Mouse (Mus musculus) forebrain, embryonic 14.5 days (tissue): Measurements from ENCODE around the gene Apln. TPM values are rescaled to one million over a fixed set of nuclear protein-coding genes. Genes with fewer than 3 reads are reported as not detected.
A peak's percentile ranks its signal among the peaks of the same experiment; 100 is the strongest.

Source experiments
- ATAC-seq: fragments of 200-750 bp; cut with Nextera tagmentation; 2 replicates; pipeline ENCODE4 v1.8.0; 2017; ENCODE audit warnings: mild to moderate bottlenecking, moderate library complexity
- DNase-seq: peaks from one replicate; pipeline ENCODE4 v3.0.0-alpha.2; 2015; ENCODE audit warnings: low spot score
- H3K27ac ChIP-seq: fragments of 300-500 bp; sonication (generic); 2 replicates; pipeline ENCODE4 v1.5.1; 2014; ENCODE audit warnings: low read depth, mild to moderate bottlenecking, control low read depth, low read length, moderate library complexity
- H3K27me3 ChIP-seq: fragments of 300-500 bp; sonication (generic); replicated peaks from 2 replicates; pipeline ENCODE4 v1.6.1; 2014; ENCODE audit warnings: low read length, control low read depth, mixed read lengths; ENCODE audit not compliant: control insufficient read depth, insufficient read depth
- H3K36me3 ChIP-seq: fragments of 300-500 bp; sonication (generic); 2 replicates; pipeline ENCODE4 v1.6.1; 2014; ENCODE audit warnings: low read length, control low read depth; ENCODE audit not compliant: control insufficient read depth, insufficient read depth
- H3K4me1 ChIP-seq: fragments of 300-500 bp; sonication (generic); 2 replicates; pipeline ENCODE4 v1.6.1; 2014; ENCODE audit warnings: antibody characterized with exemption, low read length, control low read depth; ENCODE audit not compliant: control insufficient read depth, insufficient read depth
- H3K4me2 ChIP-seq: fragments of 300-500 bp; sonication (generic); 2 replicates; pipeline ENCODE4 v1.6.1; 2014; ENCODE audit warnings: mild to moderate bottlenecking, control low read depth, low read length
- H3K4me3 ChIP-seq: fragments of 300-500 bp; sonication (generic); 2 replicates; pipeline ENCODE4 v1.5.1; 2014; ENCODE audit warnings: low read depth, low read length, control low read depth
- H3K9ac ChIP-seq: fragments of 300-500 bp; sonication (generic); 2 replicates; pipeline ENCODE4 v1.6.1; 2014; ENCODE audit warnings: mild to moderate bottlenecking, low read length, control low read depth, moderate library complexity
- H3K9me3 ChIP-seq: fragments of 300-500 bp; sonication (generic); replicated peaks from 2 replicates; pipeline ENCODE4 v1.6.1; 2016; ENCODE audit warnings: low read length, control low read depth, mixed read lengths; ENCODE audit not compliant: control insufficient read depth
- WGBS: fragments of 180-500 bp; shearing (Covaris S2); extraction: QIAGEN DNeasy Blood & Tissue Kit; methylation state at CpG from one replicate; pipeline ENCODE4 v1.1.7; 2014; 5-methylcytosine and 5-hydroxymethylcytosine counted together
- polyA plus RNA-seq: library from polyadenylated mRNA; unstranded; fragments of >200 nt; fragmentation: Nextera tagmentation; extraction: Ambion mirVana; gene quantifications from 2 replicates; pipeline ENCODE4 v1.2.1, GENCODE M21; 2014

Gene Apln
- polyA plus RNA-seq, 1 experiment from 2014 or later = 3.5 TPM

DNA sequence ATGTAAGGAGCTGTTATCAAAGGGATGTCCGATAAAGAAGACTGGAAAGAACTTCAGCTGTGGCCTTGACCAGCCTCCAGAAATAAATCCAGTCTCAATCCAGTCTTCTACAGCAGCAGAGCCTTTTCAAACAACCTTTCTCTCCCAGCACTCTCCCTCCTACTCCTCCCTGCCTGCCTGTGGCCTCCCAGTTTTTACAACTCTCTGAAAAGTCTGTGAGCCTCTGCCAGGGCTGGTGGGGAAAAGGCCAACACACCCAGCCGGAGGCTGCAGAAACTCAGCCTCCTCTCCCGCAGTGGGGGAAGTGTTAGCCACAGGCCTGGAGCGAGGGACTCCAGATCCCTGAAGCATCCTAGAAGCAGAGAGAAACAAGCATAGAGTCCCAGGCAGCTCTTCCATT lies 27.8 kb upstream of the Apln start:
- Histone ChIP-seq H3K4me3 (no peak overlapping the region), H3K27me3 (no peaks in the 10 kb centered on the region), H3K4me1 (no peaks in the 10 kb centered on the region), H3K9me3 (no peaks in the 10 kb centered on the region), H3K36me3 (no peaks in the 10 kb centered on the region), H3K27ac (no peak overlapping the region), H3K9ac (no peak overlapping the region), H3K4me2 (no peak overlapping the region)
- WGBS = 70% methylated on average over 4 of the region's 4 CpGs
- no peak for DNase-seq
- no peak for ATAC-seq

DNA sequence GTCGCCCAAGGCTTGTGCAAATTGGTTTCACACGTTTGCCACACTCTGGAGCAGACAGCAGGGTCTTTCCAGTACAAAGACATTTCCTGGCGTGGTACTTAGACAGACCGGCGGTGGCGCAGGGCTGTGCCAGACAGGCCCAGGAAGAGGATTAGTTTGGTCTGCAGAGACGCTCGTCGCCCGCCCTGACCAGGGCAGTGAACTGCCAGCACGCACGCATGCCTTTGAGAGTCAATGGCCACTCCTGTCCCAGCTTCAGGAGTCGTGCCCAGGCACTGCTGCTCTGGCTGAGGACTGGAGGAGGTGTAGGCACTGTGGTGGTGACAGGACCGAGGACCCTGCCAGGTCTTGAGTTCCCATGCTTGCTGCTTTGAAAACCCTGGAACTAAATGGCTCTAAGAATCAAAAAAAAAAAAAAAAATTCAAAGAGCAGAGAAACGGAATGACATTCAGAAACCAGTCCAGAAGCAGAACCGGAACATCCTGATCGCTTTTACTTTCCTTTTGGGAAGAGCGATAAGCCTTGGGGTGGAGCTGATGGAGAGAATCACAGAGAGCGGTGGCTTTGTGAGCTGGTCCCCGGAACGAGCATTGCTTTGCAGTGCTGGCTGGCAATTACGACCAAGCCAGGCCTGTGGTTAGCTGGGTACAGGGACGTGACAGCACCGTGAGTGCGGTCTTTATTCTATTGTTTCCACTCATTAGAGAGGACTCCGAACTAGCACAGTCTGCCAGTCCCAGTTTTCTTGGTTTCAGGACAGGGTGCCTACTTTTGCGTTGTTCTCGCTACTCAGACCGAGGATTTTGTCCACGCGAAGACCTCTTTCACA lies 19.7 kb upstream of the Apln start:
- ATAC-seq (peak; percentile 96), DNase-seq (peak; percentile 81)
- H3K36me3 ChIP-seq = no peaks in the 10 kb centered on the region
- peak overlapping the region; percentile 46 for H3K4me2 ChIP-seq
- no peaks in the 10 kb centered on the region for H3K9me3 ChIP-seq
- H3K9ac ChIP-seq = peak overlapping the region; percentile 51
- H3K4me1 ChIP-seq = no peaks in the 10 kb centered on the region
- 33% methylated on average over 31 of the region's 31 CpGs for WGBS
- H3K27me3 ChIP-seq = no peaks in the 10 kb centered on the region; the same call in 1 of the 2 replicates
- peak overlapping the region; percentile 55; the same call in 1 of the 2 replicates for H3K27ac ChIP-seq
- peak overlapping the region; percentile 19 for H3K4me3 ChIP-seq

- H3K27ac ChIP-seq = peak overlapping the region; percentile 55; the same call in 1 of the 2 replicates
- no peaks in the 10 kb centered on the region for H3K9me3 ChIP-seq
- WGBS = 51% methylated on average over 3 of the region's 3 CpGs
- H3K36me3 ChIP-seq = no peaks in the 10 kb centered on the region
- H3K9ac ChIP-seq = no peak overlapping the region
- H3K4me2 ChIP-seq = peak overlapping the region; percentile 46
- DNase-seq (no peak), ATAC-seq (peak; percentile 53)
- H3K4me1 ChIP-seq = no peaks in the 10 kb centered on the region
- no peaks in the 10 kb centered on the region; the same call in 1 of the 2 replicates for H3K27me3 ChIP-seq
- H3K4me3 ChIP-seq = 0 out of 2 replicates have a peak overlapping the region, but pooled peaks have one; percentile 19
Measured at GRCm38 (mm10) chrX:48053743-48054142, 19.1 kb upstream of the Apln start.

GRCm38 (mm10) chrX:48046315-48046714 lies 11.7 kb upstream of the Apln start:
- no peak overlapping the region for H3K9ac ChIP-seq
- H3K9me3 ChIP-seq = no peaks in the 10 kb centered on the region
- no peaks in the 10 kb centered on the region for H3K27me3 ChIP-seq
- no peak overlapping the region for H3K4me2 ChIP-seq
- no peak overlapping the region for H3K27ac ChIP-seq
- H3K4me3 ChIP-seq = no peak overlapping the region
- 80% methylated on average over 2 of the region's 2 CpGs for WGBS
- no peak for DNase-seq
- no peaks in the 10 kb centered on the region for H3K36me3 ChIP-seq
- ATAC-seq = no peak
- H3K4me1 ChIP-seq = no peaks in the 10 kb centered on the region

- WGBS = 74% methylated on average over 1 of the region's 1 CpGs
- Histone ChIP-seq H3K9me3 (no peaks in the 10 kb centered on the region), H3K27ac (no peak overlapping the region), H3K9ac (no peak overlapping the region), H3K4me3 (no peak overlapping the region), H3K36me3 (no peaks in the 10 kb centered on the region), H3K4me2 (no peak overlapping the region), H3K27me3 (no peaks in the 10 kb centered on the region), H3K4me1 (no peaks in the 10 kb centered on the region)
- DNase-seq (no peak), ATAC-seq (no peak)
Measured at GRCm38 (mm10) chrX:48044261-48044660, 9.6 kb upstream of the Apln start.

DNA sequence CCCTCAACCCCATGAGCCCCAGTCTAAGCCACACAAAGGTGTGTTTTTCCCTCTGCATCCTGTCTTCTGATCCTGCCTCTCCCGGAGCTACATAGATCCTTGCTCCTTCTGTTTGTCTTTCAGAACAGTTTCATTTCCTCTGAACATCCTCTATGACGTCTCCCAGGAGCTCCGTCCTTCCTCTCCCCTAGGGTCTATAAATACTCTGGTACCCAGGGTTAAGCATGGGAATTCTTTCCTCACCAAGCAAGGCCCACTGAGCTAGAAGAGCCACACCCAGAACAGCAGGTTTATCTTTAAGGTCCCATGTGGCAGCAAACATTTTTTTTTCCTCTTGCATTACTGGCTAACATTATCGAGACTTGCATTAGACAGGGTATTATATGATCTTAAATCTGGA lies 8.1 kb upstream of the Apln start:
- no peaks in the 10 kb centered on the region for H3K27me3 ChIP-seq
- H3K36me3 ChIP-seq = no peaks in the 10 kb centered on the region
- no peak overlapping the region for H3K9ac ChIP-seq
- DNase-seq (no peak), ATAC-seq (no peak)
- H3K4me1 ChIP-seq = no peaks in the 10 kb centered on the region
- H3K9me3 ChIP-seq = no peaks in the 10 kb centered on the region
- no peak overlapping the region for H3K4me3 ChIP-seq
- no peak overlapping the region for H3K4me2 ChIP-seq
- 90% methylated on average over 4 of the region's 4 CpGs for WGBS
- no peak overlapping the region for H3K27ac ChIP-seq

- no peak overlapping the region for H3K4me2 ChIP-seq
- ATAC-seq = no peak
- no peak overlapping the region for H3K9ac ChIP-seq
- H3K4me1 ChIP-seq = no peaks in the 10 kb centered on the region
- H3K4me3 ChIP-seq = no peak overlapping the region
- no peaks in the 10 kb centered on the region for H3K27me3 ChIP-seq
- H3K27ac ChIP-seq = no peak overlapping the region
- no peaks in the 10 kb centered on the region for H3K9me3 ChIP-seq
- no peaks in the 10 kb centered on the region for H3K36me3 ChIP-seq
- no peak for DNase-seq
- WGBS = 75% methylated on average over 3 of the region's 3 CpGs
Measured at GRCm38 (mm10) chrX:48040379-48040778, 5.7 kb upstream of the Apln start.

DNA sequence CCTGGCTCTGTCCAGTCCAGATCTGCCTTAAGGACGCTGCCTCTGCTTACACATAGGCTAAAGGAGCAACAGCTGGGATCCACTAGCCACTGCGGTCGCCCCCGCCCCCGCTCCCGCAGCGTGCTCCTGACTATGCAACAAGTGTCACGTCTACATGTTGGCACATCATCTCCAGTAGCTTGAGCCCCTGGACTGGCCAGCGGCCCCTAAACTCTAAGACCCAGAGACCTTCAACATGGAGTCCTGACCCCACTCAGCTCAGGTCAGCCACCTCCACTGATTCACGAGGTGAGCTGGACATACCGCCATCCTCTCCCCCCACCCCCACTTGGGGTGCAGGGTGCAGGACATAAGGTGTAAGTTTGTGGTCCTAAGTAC lies 898 bp downstream of the Apln start:
- no peak for DNase-seq
- Histone ChIP-seq H3K9me3 (no peaks in the 10 kb centered on the region), H3K27me3 (no peaks in the 10 kb centered on the region), H3K4me3 (peak overlapping the region; percentile 39), H3K4me2 (peak overlapping the region; percentile 65), H3K4me1 (no peaks in the 10 kb centered on the region), H3K27ac (no peak overlapping the region), H3K9ac (no peak overlapping the region; the same call in 1 of the 2 replicates), H3K36me3 (no peaks in the 10 kb centered on the region)
- WGBS = 38% methylated on average over 11 of the region's 11 CpGs
- peak; percentile 2; the same call in 1 of the 2 replicates for ATAC-seq

DNA sequence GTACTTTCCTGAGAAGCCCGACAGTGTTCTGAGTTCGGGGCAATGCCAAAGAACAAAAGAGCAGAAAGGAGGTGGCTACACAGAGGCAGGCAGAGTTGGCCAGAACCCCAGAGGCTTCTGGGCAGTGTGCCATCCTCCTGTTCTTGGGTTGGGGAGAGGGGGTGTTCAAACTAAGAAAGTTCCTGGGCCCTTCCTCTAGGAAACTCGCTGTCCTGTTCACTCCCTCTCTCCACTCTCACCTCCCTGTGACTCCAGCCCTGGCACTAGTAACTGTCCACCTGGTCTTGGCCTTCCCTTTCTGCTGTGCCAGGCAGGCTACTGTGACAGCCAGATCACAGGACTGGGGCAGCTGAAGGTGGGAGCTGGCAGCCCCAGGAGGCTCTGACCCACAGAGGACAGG lies 1.6 kb downstream of the Apln start:
- H3K27me3 ChIP-seq = no peaks in the 10 kb centered on the region
- no peak overlapping the region for H3K4me3 ChIP-seq
- 36% methylated on average over 3 of the region's 3 CpGs for WGBS
- peak; percentile 38 for ATAC-seq
- no peak overlapping the region for H3K9ac ChIP-seq
- H3K27ac ChIP-seq = no peak overlapping the region
- H3K9me3 ChIP-seq = no peaks in the 10 kb centered on the region
- no peaks in the 10 kb centered on the region for H3K36me3 ChIP-seq
- H3K4me2 ChIP-seq = peak overlapping the region; percentile 65
- DNase-seq = peak; percentile 64
- H3K4me1 ChIP-seq = no peaks in the 10 kb centered on the region
